Mouse (Mus musculus): ENCODE measurements around the gene Olfr18. TPM values are rescaled to one million over a fixed set of nuclear protein-coding genes. Genes with fewer than 3 reads are reported as not detected.
"Not testable (repeated sequence)": the region's sequence is repeated elsewhere in the genome, so short reads cannot be mapped to it uniquely, and the experiment has no call there.

Gene Olfr18
- polyA plus RNA-seq (2015; fragmentation: Nextera tagmentation; extraction: Ambion mirVana), result not detected in 2 replicates

- H3K4me1 ChIP-seq (replicated peaks), result no peaks in the 10 kb centered on the region
- no peaks in the 10 kb centered on the region for H3K9me3 ChIP-seq (replicated peaks)
- H3K27me3 ChIP-seq, result no peaks in the 10 kb centered on the region
- no peak for DNase-seq
- H3K4me2 ChIP-seq, result no peak within 1 kb of the TSS
- no peak for ATAC-seq (ENCODE audit: low read depth)
- H3K27ac ChIP-seq, result no peak within 1 kb of the TSS
- H3K4me3 ChIP-seq (replicated peaks), result no peak within 1 kb of the TSS
- H3K36me3 ChIP-seq, result no peaks in the 10 kb centered on the region
- no peak within 1 kb of the TSS for H3K9ac ChIP-seq
These were observed at the start of gene Olfr18 for GRCm38 (mm10) chr9:20335994-20336393. Gene Olfr18, minus strand, starts transcription at chr9:20336094.

GRCm38 (mm10) chr9:20385343-20385703 lies 49.4 kb upstream of the Olfr18 start:
- 14% methylated on average over 16 of the region's 16 CpGs for WGBS (ENCODE audit: insufficient replicate concordance)
- Histone ChIP-seq H3K4me2 (peak overlapping the region; percentile 78), H3K27ac (peak overlapping the region; percentile 27; the same call in 1 of the 2 replicates)

GRCm38 (mm10) chr9:20384532-20385342 lies 48.8 kb upstream of the Olfr18 start, which contains the start of gene Zfp560:
Gene Zfp560, minus strand, starts transcription at chr9:20385177.
- peak; percentile 84 for DNase-seq
- Histone ChIP-seq H3K9ac (peak within 1 kb of the TSS; percentile 79), H3K27ac (peak within 1 kb of the TSS; percentile 27; the same call in 1 of the 2 replicates), H3K36me3 (no peaks in the 10 kb centered on the region), H3K9me3 (replicated peaks) (no peaks in the 10 kb centered on the region), H3K4me3 (replicated peaks) (peak within 1 kb of the TSS; percentile 71), H3K27me3 (no peaks in the 10 kb centered on the region), H3K4me2 (peak within 1 kb of the TSS; percentile 78), H3K4me1 (replicated peaks) (peaks cover 3% of the 10 kb centered on the region)
- peak; percentile 100 for ATAC-seq (ENCODE audit: low read depth)
- WGBS (ENCODE audit: insufficient replicate concordance), result 4% methylated on average over 40 of the region's 40 CpGs

More at GRCm38 (mm10) chr9:20385343-20385703, 49.4 kb upstream of the Olfr18 start:
- Histone ChIP-seq H3K9ac (peak overlapping the region; percentile 79), H3K4me1 (replicated peaks) (peaks cover 3% of the 10 kb centered on the region), H3K4me3 (replicated peaks) (peak overlapping the region; percentile 71), H3K27me3 (no peaks in the 10 kb centered on the region), H3K36me3 (no peaks in the 10 kb centered on the region), H3K9me3 (replicated peaks) (no peaks in the 10 kb centered on the region)
- no peak for DNase-seq
- ATAC-seq (ENCODE audit: low read depth), result peak; percentile 65

- Histone ChIP-seq H3K4me3 (replicated peaks) (no peak overlapping the region), H3K9ac (no peak overlapping the region), H3K27me3 (no peaks in the 10 kb centered on the region), H3K4me1 (replicated peaks) (peaks cover 3% of the 10 kb centered on the region), H3K27ac (no peak overlapping the region), H3K36me3 (no peaks in the 10 kb centered on the region), H3K4me2 (peak overlapping the region; percentile 28; the same call in 1 of the 2 replicates), H3K9me3 (replicated peaks) (no peaks in the 10 kb centered on the region)
- 80% methylated on average over 7 of the region's 7 CpGs for WGBS (ENCODE audit: insufficient replicate concordance)
- no peak for DNase-seq
- no peak for ATAC-seq (ENCODE audit: low read depth)
These were observed 47.8 kb upstream of the Olfr18 start for GRCm38 (mm10) chr9:20383659-20384058.

DNA sequence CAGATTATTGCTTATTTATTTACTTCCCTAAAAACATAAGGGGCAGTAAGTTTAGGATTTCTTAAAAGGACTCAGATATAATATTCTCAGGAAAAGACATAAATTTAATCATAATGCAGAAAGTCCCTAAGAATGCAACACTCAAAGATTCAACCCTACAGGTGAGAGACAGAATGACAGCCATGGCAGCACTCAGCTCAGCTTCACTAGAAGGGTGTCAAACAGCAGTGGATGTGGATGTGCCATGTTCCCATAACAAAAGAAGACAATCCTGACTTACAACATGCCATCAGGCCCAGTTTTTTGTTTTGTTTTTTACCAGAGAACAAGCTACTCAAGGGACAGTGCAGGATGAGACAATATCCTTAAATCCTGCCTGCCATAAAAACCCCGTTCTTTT lies 38.8 kb upstream of the Olfr18 start:
- Histone ChIP-seq H3K9me3 (replicated peaks) (no peaks in the 10 kb centered on the region), H3K4me2 (no peak overlapping the region), H3K27me3 (no peaks in the 10 kb centered on the region), H3K9ac (no peak overlapping the region), H3K4me3 (replicated peaks) (no peak overlapping the region), H3K27ac (no peak overlapping the region), H3K4me1 (replicated peaks) (no peaks in the 10 kb centered on the region), H3K36me3 (no peaks in the 10 kb centered on the region)
- WGBS (ENCODE audit: insufficient replicate concordance), result 78% methylated on average over 1 of the region's 1 CpGs
- ATAC-seq (ENCODE audit: low read depth), result no peak
- no peak for DNase-seq

DNA sequence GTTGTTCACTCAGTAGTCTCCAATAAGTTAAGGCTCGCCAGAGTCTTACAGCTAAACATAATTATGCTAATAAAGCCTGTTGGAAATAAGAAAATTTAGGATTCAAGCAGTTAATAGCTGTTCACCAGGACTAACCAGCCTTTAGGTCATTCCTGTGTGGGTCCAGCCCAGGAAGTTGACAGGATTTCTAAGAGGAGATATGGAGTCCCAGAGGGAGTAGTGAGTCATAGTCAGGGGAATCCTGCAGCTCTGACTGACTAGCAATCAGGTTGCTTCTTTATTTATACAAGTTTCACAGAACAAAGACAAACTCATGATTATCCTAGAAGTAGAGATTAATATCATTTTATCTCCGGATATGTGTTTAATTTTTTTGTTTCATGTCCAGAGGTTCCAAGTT lies 31.4 kb upstream of the Olfr18 start:
- 64% methylated on average over 2 of the region's 2 CpGs for WGBS (ENCODE audit: insufficient replicate concordance)
- Histone ChIP-seq H3K9me3 (replicated peaks) (0 out of 2 replicates have a peak, but pooled peaks cover 3% of the 10 kb centered on the region), H3K4me1 (replicated peaks) (no peaks in the 10 kb centered on the region), H3K4me2 (no peak overlapping the region), H3K27ac (no peak overlapping the region), H3K9ac (no peak overlapping the region), H3K27me3 (no peaks in the 10 kb centered on the region), H3K36me3 (peaks cover 5% of the 10 kb centered on the region; the same call in 1 of the 2 replicates), H3K4me3 (replicated peaks) (no peak overlapping the region)
- ATAC-seq (ENCODE audit: low read depth) (no peak), DNase-seq (no peak)

GRCm38 (mm10) chr9:20348501-20348900 lies 12.6 kb upstream of the Olfr18 start:
- Histone ChIP-seq H3K27me3 (no peaks in the 10 kb centered on the region), H3K27ac (no peak overlapping the region), H3K9ac (no peak overlapping the region), H3K36me3 (peaks cover 16% of the 10 kb centered on the region), H3K4me2 (no peak overlapping the region), H3K4me3 (replicated peaks) (no peak overlapping the region), H3K9me3 (replicated peaks) (no peaks in the 10 kb centered on the region), H3K4me1 (replicated peaks) (no peaks in the 10 kb centered on the region)
- 80% methylated on average over 4 of the region's 4 CpGs for WGBS (ENCODE audit: insufficient replicate concordance)
- no peak for DNase-seq
- ATAC-seq (ENCODE audit: low read depth), result no peak

DNA sequence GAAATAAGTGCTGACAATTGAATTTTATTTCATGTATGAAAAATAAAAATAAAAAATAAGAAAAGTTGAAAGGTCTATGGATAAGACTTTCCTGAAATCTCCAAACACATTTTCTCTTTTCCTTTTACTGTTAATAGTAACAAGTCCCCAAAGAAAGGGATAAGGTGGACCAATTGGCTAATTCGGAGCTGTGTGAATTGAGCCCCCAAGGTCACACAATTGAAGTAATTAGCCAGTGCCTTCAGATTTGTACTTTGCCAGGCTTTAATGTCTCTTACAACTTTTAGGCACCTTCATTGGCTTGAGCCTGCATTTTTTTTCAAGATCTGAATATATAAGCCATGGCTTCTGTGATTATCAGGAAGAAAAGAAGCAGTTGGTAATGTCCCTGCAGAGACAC lies 37.7 kb downstream of the Olfr18 start, which contains the start of gene Olfr873:
Olfr873 (plus strand) TSS at position 301 of the 400 bp plus-strand sequence.
- no peaks in the 10 kb centered on the region for H3K36me3 ChIP-seq
- H3K4me3 ChIP-seq (replicated peaks), result no peak within 1 kb of the TSS
- no peak for ATAC-seq (ENCODE audit: low read depth)
- no peaks in the 10 kb centered on the region for H3K4me1 ChIP-seq (replicated peaks)
- H3K27me3 ChIP-seq, result no peaks in the 10 kb centered on the region
- no peaks in the 10 kb centered on the region for H3K9me3 ChIP-seq (replicated peaks)
- H3K9ac ChIP-seq, result no peak within 1 kb of the TSS
- 58% methylated on average over 1 of the region's 1 CpGs for WGBS (ENCODE audit: insufficient replicate concordance)
- H3K27ac ChIP-seq, result no peak within 1 kb of the TSS
- H3K4me2 ChIP-seq, result no peak within 1 kb of the TSS
- no peak for DNase-seq

DNA sequence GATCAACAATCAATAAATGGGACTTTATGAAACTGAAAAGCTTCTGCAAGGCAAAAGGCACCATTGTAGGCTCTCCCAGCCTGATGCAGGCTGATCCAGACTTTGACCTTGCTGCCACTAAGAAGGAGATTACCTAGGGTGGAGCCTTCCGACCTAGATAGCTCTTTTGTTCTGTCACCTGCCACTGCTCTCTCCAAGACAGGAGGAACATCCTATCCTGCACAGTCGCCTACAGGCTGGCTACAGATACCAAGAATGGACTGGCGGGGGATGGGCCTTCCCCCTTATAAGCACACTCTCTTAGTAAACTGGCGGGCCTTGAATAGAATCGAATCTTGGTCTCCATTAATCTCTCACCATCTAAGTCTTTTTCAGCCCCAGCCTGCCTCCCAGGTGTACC lies 40.3 kb downstream of the Olfr18 start:
- not testable (repeated sequence) for H3K27ac ChIP-seq; H3K4me3 ChIP-seq (replicated peaks); H3K27me3 ChIP-seq; ATAC-seq (ENCODE audit: low read depth); DNase-seq; H3K4me1 ChIP-seq (replicated peaks); H3K4me2 ChIP-seq; H3K9ac ChIP-seq; H3K9me3 ChIP-seq (replicated peaks); H3K36me3 ChIP-seq
- 57% methylated on average over 5 of the region's 5 CpGs for whole genome bisulfite sequencing (ENCODE audit: insufficient replicate concordance)

DNA sequence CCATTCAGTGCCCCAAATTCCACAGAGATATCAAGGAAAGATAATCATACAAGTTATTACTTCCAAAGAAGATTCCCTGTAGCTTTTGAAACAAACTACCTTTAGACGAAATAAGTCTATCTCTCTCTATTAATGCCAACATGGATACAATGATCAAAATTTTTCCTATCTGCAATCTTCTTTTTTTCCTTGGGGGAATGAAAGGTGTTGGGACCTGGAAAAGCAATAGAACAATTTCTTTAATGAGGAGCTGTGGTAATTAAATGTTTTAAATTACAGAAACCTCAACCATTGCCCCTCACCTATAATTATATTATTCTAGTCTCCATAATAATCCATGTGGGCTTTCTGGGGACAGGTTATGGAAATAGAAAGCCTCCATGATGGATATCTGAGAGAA lies 53.8 kb downstream of the Olfr18 start, which contains the start of gene Olfr39:
Olfr39 (plus strand) TSS at position 301 of the 400 bp plus-strand sequence.
- Histone ChIP-seq H3K9ac (no peak within 1 kb of the TSS), H3K27me3 (no peaks in the 10 kb centered on the region), H3K36me3 (no peaks in the 10 kb centered on the region), H3K27ac (no peak within 1 kb of the TSS), H3K4me3 (replicated peaks) (no peak within 1 kb of the TSS), H3K4me1 (replicated peaks) (no peaks in the 10 kb centered on the region), H3K9me3 (replicated peaks) (no peaks in the 10 kb centered on the region), H3K4me2 (no peak within 1 kb of the TSS)
- ATAC-seq (ENCODE audit: low read depth), result no peak
- WGBS (ENCODE audit: insufficient replicate concordance), result 61% methylated on average over 1 of the region's 1 CpGs
- no peak for DNase-seq

All from liver, embryonic 13.5 days (tissue).